Mouse (Mus musculus): ENCODE results near the gene Orm2. TPM values are rescaled to one million over a fixed set of nuclear protein-coding genes. Genes with fewer than 3 reads are reported as not detected.

Orm2 gene
- polyA plus RNA-seq, 1 experiment from 2014 or later, result not detected

DNA sequence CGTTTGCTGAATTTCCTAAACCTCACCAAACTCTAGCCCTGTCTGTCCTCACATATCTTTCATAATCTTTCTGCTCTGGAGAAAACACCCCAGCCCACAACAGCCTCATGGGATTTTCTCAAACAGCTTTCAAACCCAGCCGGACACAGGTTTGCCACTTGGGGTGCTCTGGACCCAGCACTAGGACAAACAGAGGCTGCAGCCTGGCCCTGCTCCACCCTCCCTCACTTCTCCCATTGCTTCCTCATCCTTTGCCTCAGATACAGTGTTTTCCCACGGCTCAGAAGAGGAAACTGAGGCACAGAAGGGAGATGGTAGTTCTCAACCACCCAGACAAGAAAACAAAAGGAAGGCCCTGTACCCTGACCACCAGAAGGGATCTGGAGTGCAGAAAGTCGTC lies 43.4 kb downstream of the Orm2 start:
- no peaks in the 10 kb centered on the region; the same call in 1 of the 2 replicates for H3K27me3 ChIP-seq (replicated peaks; ENCODE audit: control insufficient read depth, insufficient read depth, low read length)
- H3K27ac ChIP-seq (ENCODE audit: low read depth, low read length), result no peak overlapping the region
- no peak for DNase-seq (ENCODE audit: low spot score)
- ATAC-seq (replicated peaks; ENCODE audit: low FRiP score), result no peak
- no peaks in the 10 kb centered on the region for H3K9me3 ChIP-seq (ENCODE audit: control insufficient read depth, low read length)
- no peak overlapping the region for H3K9ac ChIP-seq (ENCODE audit: low read depth, low read length)
- 60% methylated on average over 4 of the region's 4 CpGs for WGBS
- H3K4me1 ChIP-seq (replicated peaks; ENCODE audit: control insufficient read depth, insufficient read depth, low read length), result peaks cover 54% of the 10 kb centered on the region
- no peak overlapping the region for H3K4me2 ChIP-seq
- H3K36me3 ChIP-seq (ENCODE audit: control insufficient read depth, insufficient read depth, low read length), result no peaks in the 10 kb centered on the region
- no peak overlapping the region for H3K4me3 ChIP-seq (ENCODE audit: low read depth, low read length)

DNA sequence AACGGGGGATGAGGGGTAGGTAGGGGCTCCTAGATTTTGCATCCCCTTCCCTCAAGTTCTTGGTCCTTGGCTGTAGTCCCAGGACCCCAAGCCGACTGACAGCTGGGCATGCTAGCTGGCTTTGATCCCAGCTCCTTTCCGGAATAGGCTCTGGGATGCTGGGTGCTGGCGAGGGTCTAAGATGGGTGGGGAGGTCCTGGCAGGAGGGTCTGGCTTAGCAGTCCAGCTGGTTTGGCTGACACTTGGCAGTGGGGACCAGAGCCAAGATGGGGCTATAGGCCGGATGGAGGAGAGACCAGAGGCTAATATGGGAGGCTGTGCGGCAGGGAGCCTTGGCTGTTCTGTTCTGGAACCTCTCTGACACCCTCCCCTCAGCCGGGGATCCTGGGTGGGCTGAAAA lies 46.0 kb downstream of the Orm2 start:
- H3K9ac ChIP-seq (ENCODE audit: low read depth, low read length), result no peak overlapping the region

DNA sequence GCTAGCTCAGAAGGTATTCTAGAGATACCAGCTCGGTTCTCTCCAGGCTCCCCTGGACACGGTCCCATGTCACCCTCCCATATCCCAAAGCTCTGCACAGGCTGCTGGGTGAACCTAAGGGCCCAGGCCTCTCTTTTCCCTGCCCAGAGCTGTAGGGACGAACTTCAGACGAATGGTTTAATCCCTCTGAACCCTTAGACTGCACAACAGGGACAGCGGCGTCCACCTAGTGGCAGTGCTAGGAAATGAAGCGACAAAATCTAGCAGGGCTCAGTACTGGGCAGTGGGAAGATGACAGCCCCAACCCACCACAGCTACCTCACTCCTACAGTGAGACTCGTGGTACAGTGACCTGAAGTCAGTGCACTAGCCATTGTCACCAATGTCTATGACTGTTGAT lies 46.4 kb downstream of the Orm2 start:
- no peak for DNase-seq (ENCODE audit: low spot score)
- Histone ChIP-seq H3K27ac (ENCODE audit: low read depth, low read length) (no peak overlapping the region), H3K4me3 (ENCODE audit: low read depth, low read length) (no peak overlapping the region), H3K9ac (ENCODE audit: low read depth, low read length) (no peak overlapping the region), H3K4me1 (replicated peaks; ENCODE audit: control insufficient read depth, insufficient read depth, low read length) (peaks cover 32% of the 10 kb centered on the region), H3K4me2 (no peak overlapping the region; the same call in none of the 2 replicates), H3K27me3 (replicated peaks; ENCODE audit: control insufficient read depth, insufficient read depth, low read length) (no peaks in the 10 kb centered on the region; the same call in none of the 2 replicates), H3K9me3 (ENCODE audit: control insufficient read depth, low read length) (no peaks in the 10 kb centered on the region), H3K36me3 (ENCODE audit: control insufficient read depth, insufficient read depth, low read length) (no peaks in the 10 kb centered on the region)
- ATAC-seq (replicated peaks; ENCODE audit: low FRiP score), result peak; percentile 50
- WGBS, result 10% methylated on average over 8 of the region's 8 CpGs

More for the DNA sequence above, 46.0 kb downstream of the Orm2 start:
- WGBS, result 65% methylated on average over 7 of the region's 7 CpGs
- H3K27me3 ChIP-seq (replicated peaks; ENCODE audit: control insufficient read depth, insufficient read depth, low read length), result no peaks in the 10 kb centered on the region; the same call in none of the 2 replicates
- DNase-seq (ENCODE audit: low spot score) (no peak), ATAC-seq (replicated peaks; ENCODE audit: low FRiP score) (no peak)
- H3K9me3 ChIP-seq (ENCODE audit: control insufficient read depth, low read length), result no peaks in the 10 kb centered on the region
- no peak overlapping the region for H3K27ac ChIP-seq (ENCODE audit: low read depth, low read length)
- H3K36me3 ChIP-seq (ENCODE audit: control insufficient read depth, insufficient read depth, low read length), result no peaks in the 10 kb centered on the region
- H3K4me1 ChIP-seq (replicated peaks; ENCODE audit: control insufficient read depth, insufficient read depth, low read length), result peaks cover 36% of the 10 kb centered on the region
- H3K4me2 ChIP-seq, result no peak overlapping the region; the same call in 1 of the 2 replicates
- H3K4me3 ChIP-seq (ENCODE audit: low read depth, low read length), result no peak overlapping the region

DNA sequence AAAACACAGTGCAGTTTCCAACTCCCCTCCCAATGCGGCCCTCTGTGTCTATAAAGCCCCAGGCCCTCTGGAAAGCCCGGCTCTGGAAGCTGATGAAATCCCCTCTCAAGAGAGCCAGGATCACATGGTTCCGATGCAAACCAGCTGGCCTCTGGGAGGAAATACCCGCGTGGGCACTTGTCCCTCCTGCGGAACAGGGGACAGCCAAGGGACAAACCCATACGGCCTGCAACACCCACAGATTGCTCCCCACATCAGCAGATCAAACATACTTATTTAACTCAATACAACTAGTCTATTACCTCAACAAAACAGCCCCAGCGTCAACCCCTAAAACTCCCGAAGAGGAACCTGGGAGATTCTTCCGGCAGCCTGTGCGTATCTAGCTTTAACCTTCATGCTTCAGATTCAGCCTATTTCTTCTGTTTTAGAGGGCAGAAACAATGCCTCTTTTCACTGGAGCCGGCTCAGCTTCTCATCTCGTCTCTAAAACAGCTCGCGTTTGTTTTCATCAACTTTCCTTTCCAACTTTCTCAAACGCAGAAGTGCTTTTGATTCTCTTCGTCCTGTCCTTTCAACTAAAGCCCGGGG lies 47.2 kb downstream of the Orm2 start:
- no peak for DNase-seq (ENCODE audit: low spot score)
- Histone ChIP-seq H3K27me3 (replicated peaks; ENCODE audit: control insufficient read depth, insufficient read depth, low read length) (no peaks in the 10 kb centered on the region; the same call in none of the 2 replicates), H3K9me3 (ENCODE audit: control insufficient read depth, low read length) (no peaks in the 10 kb centered on the region), H3K9ac (ENCODE audit: low read depth, low read length) (peak overlapping the region; percentile 57), H3K4me2 (peak overlapping the region; percentile 99), H3K36me3 (ENCODE audit: control insufficient read depth, insufficient read depth, low read length) (no peaks in the 10 kb centered on the region), H3K27ac (ENCODE audit: low read depth, low read length) (no peak overlapping the region), H3K4me3 (ENCODE audit: low read depth, low read length) (peak overlapping the region; percentile 63), H3K4me1 (replicated peaks; ENCODE audit: control insufficient read depth, insufficient read depth, low read length) (peaks cover 25% of the 10 kb centered on the region)
- WGBS, result 8% methylated on average over 18 of the region's 18 CpGs
- no peak for ATAC-seq (replicated peaks; ENCODE audit: low FRiP score)

DNA sequence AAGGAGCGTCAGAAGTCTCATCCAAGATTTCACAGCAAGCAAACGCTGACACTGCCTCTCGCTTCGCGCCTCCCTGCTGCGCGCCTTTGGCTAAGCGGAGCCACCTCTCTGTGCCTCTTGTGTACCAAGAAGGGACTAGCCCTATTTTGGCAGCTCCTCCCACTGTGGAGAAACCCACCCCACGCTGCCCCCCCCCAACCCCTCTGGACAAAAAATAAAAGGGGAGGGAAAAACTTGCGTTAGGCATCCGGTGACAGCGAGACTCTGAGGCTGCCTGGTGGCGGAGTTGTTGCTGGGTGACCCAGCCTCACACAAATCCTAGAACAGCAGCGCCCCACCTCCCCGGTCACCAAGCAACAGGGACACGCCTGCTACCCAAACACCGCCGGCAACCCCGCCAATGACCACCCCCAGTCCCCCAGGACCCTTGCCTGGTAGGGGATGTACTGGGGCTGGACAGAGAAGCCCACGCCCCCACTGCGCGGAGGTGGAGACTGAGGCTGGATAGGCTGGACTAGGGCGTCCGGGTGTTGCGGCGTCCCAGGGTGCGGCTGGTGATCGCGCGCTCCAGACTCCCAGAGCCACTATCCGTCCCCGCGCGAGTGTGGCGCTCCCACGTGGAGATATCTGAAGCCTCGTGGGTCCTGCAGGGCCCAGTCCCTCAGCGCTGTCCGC lies 47.8 kb downstream of the Orm2 start:
- WGBS, result under 1% methylated on average over 39 of the region's 39 CpGs
- Histone ChIP-seq H3K4me2 (peak overlapping the region; percentile 99), H3K9me3 (ENCODE audit: control insufficient read depth, low read length) (no peaks in the 10 kb centered on the region), H3K27me3 (replicated peaks; ENCODE audit: control insufficient read depth, insufficient read depth, low read length) (no peaks in the 10 kb centered on the region; the same call in none of the 2 replicates), H3K36me3 (ENCODE audit: control insufficient read depth, insufficient read depth, low read length) (no peaks in the 10 kb centered on the region), H3K4me3 (ENCODE audit: low read depth, low read length) (peak overlapping the region; percentile 63), H3K27ac (ENCODE audit: low read depth, low read length) (no peak overlapping the region), H3K4me1 (replicated peaks; ENCODE audit: control insufficient read depth, insufficient read depth, low read length) (peaks cover 18% of the 10 kb centered on the region), H3K9ac (ENCODE audit: low read depth, low read length) (peak overlapping the region; percentile 57)
- ATAC-seq (replicated peaks; ENCODE audit: low FRiP score) (peak; percentile 75), DNase-seq (ENCODE audit: low spot score) (peak; percentile 83)

DNA sequence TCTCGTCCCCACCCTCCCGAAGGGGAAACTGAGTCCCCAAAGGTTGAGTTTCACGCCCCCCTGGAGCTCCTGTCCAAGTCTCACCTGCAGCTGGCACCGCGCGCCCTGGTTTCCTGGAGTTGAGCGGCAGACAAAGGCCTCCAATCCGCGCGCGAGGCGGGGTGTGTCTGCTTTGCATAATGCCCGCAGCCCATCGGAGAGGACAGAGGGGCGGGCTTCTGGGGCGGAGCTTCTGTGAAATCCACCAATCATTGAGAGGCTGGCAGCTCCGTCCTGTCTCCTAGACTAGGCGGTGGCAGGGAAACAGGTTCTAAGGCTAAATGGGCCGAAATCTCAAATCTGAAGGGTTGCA lies 48.3 kb downstream of the Orm2 start:
- ATAC-seq (replicated peaks; ENCODE audit: low FRiP score) (peak; percentile 91), DNase-seq (ENCODE audit: low spot score) (peak; percentile 91)
- Histone ChIP-seq H3K27me3 (replicated peaks; ENCODE audit: control insufficient read depth, insufficient read depth, low read length) (no peaks in the 10 kb centered on the region; the same call in none of the 2 replicates), H3K27ac (ENCODE audit: low read depth, low read length) (no peak overlapping the region), H3K9ac (ENCODE audit: low read depth, low read length) (peak overlapping the region; percentile 57), H3K9me3 (ENCODE audit: control insufficient read depth, low read length) (no peaks in the 10 kb centered on the region), H3K4me2 (peak overlapping the region; percentile 99), H3K4me3 (ENCODE audit: low read depth, low read length) (peak overlapping the region; percentile 63), H3K4me1 (replicated peaks; ENCODE audit: control insufficient read depth, insufficient read depth, low read length) (peaks cover 13% of the 10 kb centered on the region), H3K36me3 (ENCODE audit: control insufficient read depth, insufficient read depth, low read length) (no peaks in the 10 kb centered on the region)
- under 1% methylated on average over 19 of the region's 19 CpGs for WGBS

DNA sequence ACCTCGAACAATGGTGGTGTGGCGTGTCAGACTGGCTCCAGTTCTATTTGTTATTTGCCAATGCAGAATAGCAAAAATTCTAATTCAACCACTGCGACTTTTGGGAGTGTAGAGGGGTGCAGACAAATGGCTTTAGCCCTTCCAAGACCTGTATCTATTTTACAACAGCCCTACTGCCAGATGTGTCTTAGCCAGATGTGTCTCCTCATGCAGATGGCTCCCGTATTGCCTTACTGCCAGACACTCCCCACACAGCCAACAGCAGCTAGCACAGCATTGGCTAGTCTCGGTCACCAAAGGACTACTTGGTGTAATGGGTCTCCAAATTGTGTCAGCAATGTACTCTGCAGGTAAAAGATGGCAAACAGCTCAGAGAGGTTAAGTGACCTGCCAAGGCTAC lies 49.0 kb downstream of the Orm2 start:
- Histone ChIP-seq H3K4me2 (peak overlapping the region; percentile 99; the same call in 1 of the 2 replicates), H3K36me3 (ENCODE audit: control insufficient read depth, insufficient read depth, low read length) (no peaks in the 10 kb centered on the region), H3K27ac (ENCODE audit: low read depth, low read length) (no peak overlapping the region), H3K9me3 (ENCODE audit: control insufficient read depth, low read length) (no peaks in the 10 kb centered on the region), H3K9ac (ENCODE audit: low read depth, low read length) (no peak overlapping the region), H3K4me3 (ENCODE audit: low read depth, low read length) (no peak overlapping the region), H3K4me1 (replicated peaks; ENCODE audit: control insufficient read depth, insufficient read depth, low read length) (peaks cover 11% of the 10 kb centered on the region), H3K27me3 (replicated peaks; ENCODE audit: control insufficient read depth, insufficient read depth, low read length) (no peaks in the 10 kb centered on the region; the same call in none of the 2 replicates)
- ATAC-seq (replicated peaks; ENCODE audit: low FRiP score) (no peak), DNase-seq (ENCODE audit: low spot score) (no peak)
- WGBS, result 73% methylated on average over 5 of the region's 5 CpGs

DNA sequence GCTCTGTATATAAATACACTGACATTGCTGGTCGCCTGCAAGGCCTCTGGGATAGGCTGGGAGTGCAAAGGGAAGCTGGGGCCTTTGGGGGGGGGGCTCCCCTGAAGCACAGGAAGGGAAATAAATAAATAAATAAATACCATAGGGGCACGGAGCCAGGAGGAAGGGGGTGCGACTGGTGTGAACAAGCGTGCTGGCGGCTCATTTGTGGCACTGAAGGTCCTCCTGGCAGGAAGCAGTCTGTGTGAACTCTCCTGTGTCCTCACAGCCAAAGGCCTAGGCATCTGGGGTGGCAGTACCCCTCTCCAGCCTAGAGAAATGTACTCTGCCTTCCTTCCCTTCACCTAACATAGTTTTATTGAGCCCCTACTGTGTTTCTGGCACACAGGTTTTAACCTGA lies 52.7 kb downstream of the Orm2 start:
- WGBS, result 63% methylated on average over 5 of the region's 5 CpGs
- Histone ChIP-seq H3K4me1 (replicated peaks; ENCODE audit: control insufficient read depth, insufficient read depth, low read length) (peaks cover 2% of the 10 kb centered on the region; the same call in 1 of the 2 replicates), H3K4me3 (ENCODE audit: low read depth, low read length) (no peak overlapping the region), H3K9ac (ENCODE audit: low read depth, low read length) (no peak overlapping the region), H3K36me3 (ENCODE audit: control insufficient read depth, insufficient read depth, low read length) (no peaks in the 10 kb centered on the region), H3K9me3 (ENCODE audit: control insufficient read depth, low read length) (no peaks in the 10 kb centered on the region), H3K4me2 (no peak overlapping the region), H3K27ac (ENCODE audit: low read depth, low read length) (no peak overlapping the region), H3K27me3 (replicated peaks; ENCODE audit: control insufficient read depth, insufficient read depth, low read length) (no peaks in the 10 kb centered on the region; the same call in none of the 2 replicates)
- ATAC-seq (replicated peaks; ENCODE audit: low FRiP score) (no peak), DNase-seq (ENCODE audit: low spot score) (no peak)
